Mouse (Mus musculus): ENCODE results near the gene Nfasc.

Gene Nfasc

GRCm38 (mm10) chr1:132741175-132741997 is at the start of gene Nfasc:
Gene Nfasc (minus strand): TSS chr1:132741797.
- no peak for DNase-seq (ENCODE audit: low read depth)

DNA sequence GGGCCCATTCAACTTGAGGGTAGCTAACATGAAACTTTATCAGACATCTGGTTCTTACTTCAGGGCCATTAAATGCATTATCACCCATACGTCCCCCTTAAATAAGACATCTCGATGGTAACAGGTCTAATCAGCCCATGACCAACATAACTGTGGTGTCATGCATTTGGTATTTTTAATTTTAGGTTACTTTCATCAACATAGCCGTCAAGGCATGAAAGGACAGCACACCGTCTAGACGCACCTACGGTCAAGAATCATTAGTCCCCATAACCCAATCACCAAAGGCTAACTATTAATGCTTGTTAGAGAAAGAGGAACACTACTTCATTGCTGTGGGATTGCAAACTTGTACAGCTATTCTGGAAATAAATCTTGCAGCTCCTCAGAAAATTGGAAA is 49.5 kb upstream of the Nfasc start:
- peak; percentile 27 for DNase-seq (ENCODE audit: low read depth)

- no peak for DNase-seq (ENCODE audit: low read depth)
Measured at GRCm38 (mm10) chr1:132786866-132787265, 45.3 kb upstream of the Nfasc start.

DNA sequence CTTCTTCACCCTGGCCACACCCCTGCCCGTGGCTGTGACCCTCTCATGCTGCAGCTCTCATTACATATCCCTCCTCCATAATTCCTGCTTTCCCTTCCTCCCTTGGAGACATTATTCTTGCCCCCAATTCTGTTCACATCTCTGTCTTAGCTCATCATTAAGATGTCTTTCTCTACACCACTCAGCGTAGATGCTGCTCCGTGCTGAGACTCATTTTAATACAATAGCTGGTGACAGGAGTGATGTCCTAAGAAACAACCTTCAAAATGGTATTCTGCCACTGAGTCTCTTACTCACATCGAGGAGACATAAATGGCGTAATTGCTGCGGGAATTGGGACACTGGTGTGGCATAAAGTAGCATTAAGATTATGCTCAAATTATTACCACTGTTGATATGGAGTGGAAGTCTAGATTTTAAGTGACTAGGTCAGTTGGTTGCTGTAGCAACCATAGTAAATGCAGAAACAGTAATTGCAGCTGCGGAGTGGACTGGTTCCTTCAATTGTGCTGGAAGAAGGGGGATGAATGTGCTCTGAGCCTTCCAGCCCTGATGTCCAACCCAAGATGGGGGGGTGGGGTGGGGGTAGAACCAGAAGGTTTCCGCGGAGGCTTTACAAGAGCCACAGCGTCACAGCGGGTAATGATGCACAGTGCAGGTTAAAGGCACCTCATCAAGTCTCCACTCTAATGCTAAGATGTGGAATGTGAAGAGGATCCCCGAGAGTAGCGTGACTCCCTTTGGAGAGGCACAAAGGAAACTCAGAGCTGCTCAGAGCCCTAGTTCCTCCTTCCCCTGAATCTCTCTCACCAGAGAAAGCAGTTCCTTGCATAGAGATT is 40.2 kb upstream of the Nfasc start:
- no peak for DNase-seq (ENCODE audit: low read depth)

DNA sequence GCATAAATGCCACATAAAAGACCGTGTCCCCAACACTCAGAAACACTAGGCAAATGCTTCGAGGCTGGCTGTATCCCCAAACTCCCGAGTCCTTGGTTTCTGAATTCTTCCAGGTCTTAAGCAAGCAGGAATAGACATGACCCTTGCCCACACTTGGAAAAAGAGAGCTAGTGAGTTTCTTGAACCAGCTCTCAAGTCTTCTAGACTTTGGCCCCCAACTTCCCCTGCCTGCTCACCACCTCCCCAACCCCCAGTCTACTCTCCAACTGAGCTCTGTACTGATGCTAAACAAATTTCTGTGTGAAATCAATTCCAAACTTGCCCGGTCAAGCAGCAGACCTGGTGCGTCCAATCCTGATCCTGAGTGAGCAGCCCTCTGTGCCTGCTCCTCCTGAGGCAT is 39.4 kb upstream of the Nfasc start:
- no peak for DNase-seq (ENCODE audit: low read depth)

DNA sequence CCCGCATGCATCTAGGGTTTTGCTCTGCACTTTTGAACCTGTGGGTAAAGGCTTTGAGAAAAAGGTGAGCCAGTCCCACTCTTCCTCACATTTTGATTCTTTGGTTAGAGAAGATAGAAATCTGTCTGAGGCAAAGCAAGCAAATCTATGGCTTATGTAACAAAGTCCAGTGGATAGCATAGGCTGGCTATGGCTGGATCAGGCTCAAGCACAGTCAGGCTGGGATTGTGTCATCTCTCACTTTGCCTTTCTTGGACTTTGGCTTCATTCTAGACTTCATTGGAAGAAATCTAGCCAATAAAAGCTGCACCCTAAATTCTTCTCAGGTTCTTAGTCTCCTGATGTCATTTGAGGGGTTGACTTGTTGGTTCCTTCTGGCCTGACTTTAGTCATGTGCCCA is 38.7 kb upstream of the Nfasc start:
- no peak for DNase-seq (ENCODE audit: low read depth)

DNA sequence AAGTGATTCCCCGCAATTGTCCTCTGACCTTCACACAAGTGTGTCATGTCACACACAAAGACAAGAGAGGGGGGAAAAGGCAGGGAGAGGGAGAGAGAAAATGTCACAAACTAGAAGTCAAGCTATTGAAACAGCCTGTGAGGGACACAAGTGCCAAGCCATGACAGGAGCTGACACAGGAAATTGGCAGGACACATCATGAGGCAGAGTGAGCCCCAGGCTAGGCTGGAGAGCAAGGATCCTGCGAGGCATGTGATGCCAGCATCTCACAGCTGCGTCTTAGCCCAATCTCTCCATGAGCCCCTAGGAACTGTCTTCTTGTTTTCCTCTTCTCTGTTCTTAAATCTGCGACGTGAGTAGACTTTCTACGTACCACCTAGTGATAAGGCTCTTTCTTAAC is 33.4 kb upstream of the Nfasc start:
- DNase-seq (ENCODE audit: low read depth), result no peak

- no peak for DNase-seq (ENCODE audit: low read depth)
Measured at GRCm38 (mm10) chr1:132771377-132771776, 29.8 kb upstream of the Nfasc start.

- no peak for DNase-seq (ENCODE audit: low read depth)
Measured at GRCm38 (mm10) chr1:132769559-132769958, 28.0 kb upstream of the Nfasc start.

GRCm38 (mm10) chr1:132767422-132767821 is 25.8 kb upstream of the Nfasc start:
- no peak for DNase-seq (ENCODE audit: low read depth)

- DNase-seq (ENCODE audit: low read depth), result no peak
Measured at GRCm38 (mm10) chr1:132765887-132766651, 24.5 kb upstream of the Nfasc start.

- peak; percentile 48 for DNase-seq (ENCODE audit: low read depth)
Measured at GRCm38 (mm10) chr1:132765222-132765621, 23.6 kb upstream of the Nfasc start.

DNA sequence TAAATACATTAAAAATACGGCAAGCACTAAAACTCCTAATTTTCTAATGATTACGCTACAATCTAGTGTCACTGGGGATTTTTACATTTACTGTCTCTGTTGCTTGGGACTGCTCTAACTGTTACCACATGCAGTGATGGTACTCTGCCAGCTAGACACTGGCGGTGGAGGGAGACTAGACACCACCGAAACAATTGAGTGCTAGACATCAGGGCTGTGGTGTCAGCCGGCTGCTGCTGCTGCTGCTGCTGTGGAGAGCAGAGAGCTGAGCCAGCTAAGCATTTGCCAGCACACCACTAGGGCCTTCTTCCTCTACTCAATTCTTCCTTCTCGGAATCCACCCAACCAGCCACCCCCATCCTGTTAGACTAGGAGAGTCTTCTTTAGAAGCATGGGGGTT is 17.8 kb upstream of the Nfasc start:
- no peak for DNase-seq (ENCODE audit: low read depth)

- DNase-seq (ENCODE audit: low read depth), result peak; percentile 61
Measured at GRCm38 (mm10) chr1:132758656-132759370, 17.2 kb upstream of the Nfasc start.

- DNase-seq (ENCODE audit: low read depth), result peak; percentile 6
Measured at GRCm38 (mm10) chr1:132755211-132755610, 13.6 kb upstream of the Nfasc start.

DNA sequence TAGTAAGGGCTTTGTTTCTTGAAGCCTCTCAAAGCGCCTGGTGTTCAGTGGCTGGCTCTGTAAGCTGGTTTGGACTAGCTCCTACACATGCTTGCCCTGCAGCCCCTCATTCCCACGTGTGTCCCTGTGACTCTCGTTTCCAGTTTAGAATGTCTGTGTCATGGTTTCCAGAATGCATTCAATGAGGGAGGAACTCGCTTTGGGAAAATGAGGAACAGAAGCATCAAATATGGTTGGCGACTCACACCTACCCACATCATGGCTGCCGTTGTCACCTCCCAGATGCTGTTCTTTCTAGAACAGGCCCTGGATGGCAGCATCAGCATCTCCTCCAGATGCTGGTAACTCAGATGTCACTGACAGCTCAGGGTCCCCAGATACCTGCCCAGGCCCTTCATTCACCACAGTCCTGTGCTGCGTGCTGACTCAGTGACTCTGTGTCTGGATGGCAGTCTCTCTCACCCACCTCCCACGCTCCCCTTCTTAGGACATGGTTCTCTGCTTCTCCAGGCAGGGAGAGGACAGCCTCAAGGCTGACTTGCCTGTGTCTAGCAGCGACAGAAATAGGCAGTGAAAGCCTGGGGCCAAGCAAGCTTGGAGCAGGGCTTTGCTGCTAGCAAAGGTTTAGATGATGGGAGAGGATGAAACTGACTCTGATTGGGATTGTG is 7.8 kb upstream of the Nfasc start:
- DNase-seq (ENCODE audit: low read depth), result no peak

- DNase-seq (ENCODE audit: low read depth), result no peak
Measured at GRCm38 (mm10) chr1:132746302-132746701, 4.7 kb upstream of the Nfasc start.

GRCm38 (mm10) chr1:132745636-132746035 is 4.0 kb upstream of the Nfasc start:
- no peak for DNase-seq (ENCODE audit: low read depth)

DNA sequence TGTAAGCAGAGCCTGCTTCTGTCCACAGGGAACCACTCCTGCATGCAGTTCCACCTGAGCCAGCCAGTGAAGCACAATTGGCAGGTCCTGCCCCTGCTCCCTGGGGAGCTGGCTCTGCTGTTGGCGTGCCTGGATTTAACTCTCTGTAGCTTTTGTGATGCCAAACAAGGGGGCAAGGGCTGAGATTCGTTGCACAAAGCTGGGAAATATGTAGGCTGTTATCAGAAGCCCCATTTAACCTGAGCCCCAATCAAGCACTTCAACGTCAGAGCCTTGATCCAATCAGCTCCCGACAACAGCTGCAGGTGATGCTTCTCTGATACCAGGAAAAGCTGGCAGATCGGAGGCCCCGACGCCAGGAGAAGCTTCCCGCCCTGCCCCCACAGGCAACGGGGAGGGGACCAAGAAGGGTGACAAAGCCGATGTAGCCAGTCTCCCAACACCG is 2.5 kb downstream of the Nfasc start:
- DNase-seq (ENCODE audit: low read depth), result no peak

GRCm38 (mm10) chr1:132736171-132736570 is 5.4 kb downstream of the Nfasc start:
- DNase-seq (ENCODE audit: low read depth), result no peak

DNA sequence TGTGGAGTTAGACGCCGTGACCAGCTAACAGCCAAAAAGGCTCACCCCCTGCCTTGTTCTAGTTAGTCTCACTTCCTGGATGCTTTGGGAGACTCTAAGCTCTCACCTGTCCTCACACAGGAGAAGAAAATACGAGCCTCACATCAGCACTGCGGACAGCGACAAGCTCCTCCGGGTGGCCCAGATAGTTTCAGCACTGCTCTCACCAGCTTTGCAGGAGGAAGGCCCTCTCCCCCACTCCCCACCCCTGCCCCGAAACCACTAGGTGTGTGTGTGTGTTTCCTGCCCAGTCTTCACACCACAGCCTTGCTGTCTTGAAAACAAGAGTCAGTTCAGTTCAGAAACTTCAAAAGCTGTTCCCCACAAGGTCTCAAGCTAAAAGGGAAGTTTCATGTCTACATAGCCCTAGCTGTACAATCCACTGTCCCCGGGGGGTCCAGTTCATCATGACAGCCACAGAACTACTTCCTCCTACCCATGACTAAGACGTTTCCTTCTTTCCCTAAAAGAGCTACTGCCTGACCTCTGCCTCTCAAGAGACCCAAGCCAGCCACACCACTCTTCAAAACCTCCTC is 7.6 kb downstream of the Nfasc start:
- peak; percentile 53 for DNase-seq (ENCODE audit: low read depth)

Measured in NIH3T3 (cell line).